In genomic region chr5:72353746-72354145, GRCm38 (mm10) we compare ENCODE assay signal across 17 mouse cellular contexts.
"Had no signal": no experiment of that assay in that cellular context is flagged by ENCODE, and none has a peak within 500 bp of the region (broad histone marks: within the 10 kb centered on the region; RNA-seq: fewer than 3 reads in every experiment).

No protein-coding gene starts in this region.

- H3K9ac ChIP-seq: lung, embryonic 14.5 days; midbrain, embryonic 13.5 days; midbrain, embryonic 15.5 days; neural tube, embryonic 12.5 days had no signal

- H3K4me3 ChIP-seq: megakaryocyte, embryonic 14.5 days; midbrain, embryonic 13.5 days; midbrain, embryonic 15.5 days; neural tube, embryonic 12.5 days had no signal

- H3K27me3 ChIP-seq: midbrain, embryonic 13.5 days; midbrain, embryonic 15.5 days; neural tube, embryonic 12.5 days had no signal

- H3K27ac ChIP-seq: midbrain, embryonic 13.5 days; midbrain, embryonic 15.5 days; neural tube, embryonic 12.5 days had no signal

- ATAC-seq: midbrain, embryonic 13.5 days; midbrain, embryonic 15.5 days had no signal

- H3K4me2 ChIP-seq: lung, embryonic 14.5 days; midbrain, embryonic 11.5 days; midbrain, embryonic 13.5 days; midbrain, embryonic 15.5 days; neural tube, embryonic 12.5 days had no signal

- H3K36me3 ChIP-seq: midbrain, embryonic 13.5 days; midbrain, embryonic 15.5 days; neural tube, embryonic 12.5 days had no signal

- DNase-seq: lung, adult 18-20 months; lung, embryonic 14.5 days; lung, postnatal 10 days; lung, postnatal 4 days; retina, postnatal 1 day; right cerebral cortex, adult 18-20 months; right cerebral cortex, postnatal 25 days; right cerebral cortex, postnatal 4 days; spleen, adult 18-20 months; thymus, adult 18-20 months; thymus, postnatal 14 days; thymus, postnatal 36 days had no signal

- H3K9me3 ChIP-seq: megakaryocyte, embryonic 14.5 days; midbrain, embryonic 13.5 days; midbrain, embryonic 15.5 days; neural tube, embryonic 12.5 days had no signal

- H3K4me1 ChIP-seq: midbrain, embryonic 13.5 days; midbrain, embryonic 15.5 days; neural tube, embryonic 12.5 days had no signal
